Mouse (Mus musculus): ENCODE data around the gene Mcm2. TPM values are rescaled to one million over a fixed set of nuclear protein-coding genes. Genes with fewer than 3 reads are reported as not detected.
A peak's percentile ranks its signal among the peaks of the same experiment; 100 is the strongest.

Mcm2 gene
- polyA plus RNA-seq, 1 experiment: 42.3 TPM

DNA sequence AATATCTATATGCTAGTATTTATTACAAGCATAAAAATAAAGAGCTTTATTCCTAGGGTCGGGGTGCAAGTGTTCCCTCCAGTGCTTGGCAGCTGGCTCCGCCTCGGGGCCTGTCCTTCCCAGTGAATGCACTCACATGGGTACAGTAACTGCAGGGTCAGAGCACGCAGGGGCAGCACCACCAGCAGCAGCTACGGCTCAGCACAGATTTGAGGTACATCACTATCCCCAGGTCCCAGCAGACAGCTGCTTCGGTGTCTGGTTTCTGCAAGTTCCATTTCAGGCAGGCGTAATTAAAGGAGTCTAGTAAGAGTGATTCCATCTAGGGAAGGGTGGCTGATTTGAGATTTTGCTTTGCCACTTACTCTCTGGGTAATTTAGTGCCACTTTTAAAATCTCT, 40.2 kb downstream of the Mcm2 start:
- no peak overlapping the region for H3K4me3 ChIP-seq (ENCODE audit: insufficient read depth, low read length)
- TF ChIP-seq POLR2A (IDR thresholded peaks at IDR 0.05; ENCODE audit: low read depth, low read length) (no peak), CTCF (IDR thresholded peaks at IDR 0.05; ENCODE audit: borderline replicate concordance, insufficient read depth, low read length) (no peak)
- H3K4me1 ChIP-seq (ENCODE audit: control insufficient read depth, insufficient read depth, low read length): no peaks in the 10 kb centered on the region
- no peak overlapping the region for H3K27ac ChIP-seq (ENCODE audit: insufficient read depth, low read length)

DNA sequence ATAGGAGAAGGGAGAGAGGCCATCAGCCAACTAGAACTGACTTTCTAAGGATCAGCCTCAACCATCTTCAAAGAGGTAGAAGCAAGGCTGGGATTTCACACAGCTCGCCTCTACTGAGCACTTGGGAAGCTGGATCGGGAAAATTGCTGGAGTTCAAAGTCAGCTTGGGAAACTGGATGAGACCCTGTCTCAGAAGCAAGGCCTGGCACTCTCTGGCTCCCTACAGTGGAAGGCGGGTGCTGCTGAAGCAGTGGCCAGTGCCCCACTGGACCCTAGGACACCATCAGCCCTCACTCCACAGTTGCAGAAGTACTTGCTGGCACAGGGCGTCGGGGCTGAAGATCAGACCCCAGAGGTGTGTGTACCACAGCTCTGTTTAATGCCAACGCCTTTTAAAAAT, 40.8 kb downstream of the Mcm2 start:
- TF ChIP-seq POLR2A (IDR thresholded peaks at IDR 0.05; ENCODE audit: low read depth, low read length) (no peak), CTCF (IDR thresholded peaks at IDR 0.05; ENCODE audit: borderline replicate concordance, insufficient read depth, low read length) (no peak)
- Histone ChIP-seq H3K27ac (ENCODE audit: insufficient read depth, low read length) (no peak overlapping the region), H3K4me3 (ENCODE audit: insufficient read depth, low read length) (no peak overlapping the region), H3K4me1 (ENCODE audit: control insufficient read depth, insufficient read depth, low read length) (no peaks in the 10 kb centered on the region)

DNA sequence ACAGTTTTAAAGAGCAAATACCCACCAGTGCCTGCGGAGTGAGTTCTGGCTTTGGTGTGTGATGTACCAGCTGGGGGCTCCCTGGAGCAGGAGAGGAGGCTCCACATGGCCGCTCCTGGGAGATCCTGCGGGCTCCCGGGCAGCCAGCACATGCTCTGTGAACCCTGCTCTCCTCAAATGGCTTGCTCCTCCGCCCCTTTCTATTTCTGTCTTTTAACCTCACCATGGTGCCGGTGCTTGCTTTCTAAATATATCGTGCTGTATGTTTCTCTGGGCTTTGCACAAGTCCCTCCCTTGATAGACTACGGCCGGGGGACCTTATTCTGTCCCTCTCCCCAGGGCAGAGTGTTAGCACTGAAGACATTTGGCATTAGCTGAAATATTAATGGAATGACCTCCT, 41.3 kb downstream of the Mcm2 start:
- H3K4me3 ChIP-seq (ENCODE audit: insufficient read depth, low read length): no peak overlapping the region
- H3K4me1 ChIP-seq (ENCODE audit: control insufficient read depth, insufficient read depth, low read length): no peaks in the 10 kb centered on the region
- H3K27ac ChIP-seq (ENCODE audit: insufficient read depth, low read length): no peak overlapping the region
- TF ChIP-seq CTCF (IDR thresholded peaks at IDR 0.05; ENCODE audit: borderline replicate concordance, insufficient read depth, low read length): 0 out of 2 replicates have a peak, but pooled peaks have one; percentile 11
- TF ChIP-seq POLR2A (IDR thresholded peaks at IDR 0.05; ENCODE audit: low read depth, low read length): no peak

DNA sequence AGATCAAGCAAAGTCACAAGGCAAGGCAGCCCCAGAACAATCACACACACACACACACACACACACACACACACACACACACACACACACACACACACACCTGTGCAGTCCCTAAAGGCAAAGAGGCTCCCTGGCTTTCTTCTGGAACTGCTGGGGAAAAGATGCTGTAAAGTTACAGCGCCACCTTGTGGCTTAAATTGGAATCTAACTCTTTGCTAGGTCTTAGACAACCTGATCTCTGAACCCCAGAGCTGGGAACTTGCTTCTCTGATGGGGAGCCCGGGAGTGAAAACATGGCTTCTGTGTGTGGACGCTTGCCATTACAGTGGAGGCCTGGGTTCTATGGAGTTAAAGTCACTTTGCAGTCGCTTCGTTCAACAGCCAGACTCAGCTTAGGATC, 42.9 kb downstream of the Mcm2 start:
- no peak overlapping the region for H3K4me3 ChIP-seq (ENCODE audit: insufficient read depth, low read length)
- H3K4me1 ChIP-seq (ENCODE audit: control insufficient read depth, insufficient read depth, low read length): no peaks in the 10 kb centered on the region
- TF ChIP-seq POLR2A (IDR thresholded peaks at IDR 0.05; ENCODE audit: low read depth, low read length) (no peak), CTCF (IDR thresholded peaks at IDR 0.05; ENCODE audit: borderline replicate concordance, insufficient read depth, low read length) (no peak)

DNA sequence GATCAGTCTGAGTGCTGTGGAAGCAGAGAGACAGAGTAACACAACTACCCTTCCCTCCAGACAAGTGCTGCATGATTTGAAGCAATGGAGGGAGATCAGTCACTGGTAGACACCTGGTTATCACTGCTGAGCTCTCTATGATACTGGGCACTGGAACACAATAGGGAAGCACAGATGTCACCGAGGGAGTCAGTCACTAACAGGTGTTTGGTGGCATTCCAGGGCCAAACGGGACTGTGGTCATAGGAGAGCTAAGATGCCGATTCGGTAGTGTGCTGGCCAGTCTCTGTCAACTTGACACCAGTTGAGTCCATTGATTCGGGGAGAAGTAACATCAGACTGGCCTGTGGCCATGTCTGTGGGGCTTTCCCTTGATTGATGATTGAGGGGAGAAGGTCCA, 44.1 kb downstream of the Mcm2 start:
- TF ChIP-seq POLR2A (IDR thresholded peaks at IDR 0.05; ENCODE audit: low read depth, low read length) (no peak), CTCF (IDR thresholded peaks at IDR 0.05; ENCODE audit: borderline replicate concordance, insufficient read depth, low read length) (no peak)
- H3K27ac ChIP-seq (ENCODE audit: insufficient read depth, low read length): no peak overlapping the region
- no peaks in the 10 kb centered on the region for H3K4me1 ChIP-seq (ENCODE audit: control insufficient read depth, insufficient read depth, low read length)
- no peak overlapping the region for H3K4me3 ChIP-seq (ENCODE audit: insufficient read depth, low read length)

More for the DNA sequence above, 42.9 kb downstream of the Mcm2 start:
- no peak overlapping the region for H3K27ac ChIP-seq (ENCODE audit: insufficient read depth, low read length)

DNA sequence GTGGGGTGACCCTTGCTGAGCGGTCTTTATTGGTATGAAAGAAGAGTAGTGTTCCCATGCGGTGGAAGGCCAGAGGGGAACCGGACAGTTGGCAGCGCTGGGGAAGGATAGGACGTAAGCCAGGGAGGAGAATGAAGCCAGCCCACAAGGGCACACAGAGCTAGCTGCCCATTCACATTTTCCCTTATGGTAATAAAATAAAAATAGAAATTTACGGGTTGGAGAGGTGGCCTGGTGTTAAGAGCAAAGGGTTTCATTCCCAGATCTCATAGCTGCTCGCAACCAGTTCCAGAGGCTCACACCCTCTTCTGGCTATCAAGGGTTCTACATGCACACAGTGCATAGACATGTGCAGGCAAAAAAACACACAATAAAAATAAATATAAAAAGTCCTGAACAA, 48.5 kb downstream of the Mcm2 start:
- no peak overlapping the region for H3K27ac ChIP-seq (ENCODE audit: insufficient read depth, low read length)
- H3K4me3 ChIP-seq (ENCODE audit: insufficient read depth, low read length): no peak overlapping the region
- TF ChIP-seq POLR2A (IDR thresholded peaks at IDR 0.05; ENCODE audit: low read depth, low read length): no peak
- TF ChIP-seq CTCF (IDR thresholded peaks at IDR 0.05; ENCODE audit: borderline replicate concordance, insufficient read depth, low read length): no peak
- no peaks in the 10 kb centered on the region for H3K4me1 ChIP-seq (ENCODE audit: control insufficient read depth, insufficient read depth, low read length)

DNA sequence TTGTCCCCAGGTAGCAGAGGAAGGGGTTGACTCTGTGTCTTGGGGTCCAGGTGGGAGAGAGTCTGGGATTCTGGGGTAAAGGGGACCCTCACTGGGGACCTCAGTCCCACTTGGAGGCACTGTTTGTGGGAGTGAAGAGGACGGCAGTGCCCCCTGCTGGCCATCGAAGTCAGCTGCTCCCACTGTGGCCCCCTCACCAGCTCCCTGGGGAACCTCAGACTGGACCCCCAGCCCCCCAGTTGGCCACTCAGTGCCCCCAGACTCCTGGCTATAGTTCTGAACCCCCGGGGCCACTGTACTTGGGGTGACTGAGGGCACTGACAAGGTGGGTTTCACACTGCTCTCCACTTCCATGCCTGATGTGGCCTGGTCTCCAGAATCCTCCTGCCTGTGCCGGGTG, 49.3 kb downstream of the Mcm2 start:
- no peak overlapping the region for H3K4me3 ChIP-seq (ENCODE audit: insufficient read depth, low read length)
- H3K4me1 ChIP-seq (ENCODE audit: control insufficient read depth, insufficient read depth, low read length): no peaks in the 10 kb centered on the region
- no peak overlapping the region for H3K27ac ChIP-seq (ENCODE audit: insufficient read depth, low read length)
- TF ChIP-seq CTCF (IDR thresholded peaks at IDR 0.05; ENCODE audit: borderline replicate concordance, insufficient read depth, low read length): peak; percentile 52; the same call in 1 of the 2 replicates
- no peak for TF ChIP-seq POLR2A (IDR thresholded peaks at IDR 0.05; ENCODE audit: low read depth, low read length)

DNA sequence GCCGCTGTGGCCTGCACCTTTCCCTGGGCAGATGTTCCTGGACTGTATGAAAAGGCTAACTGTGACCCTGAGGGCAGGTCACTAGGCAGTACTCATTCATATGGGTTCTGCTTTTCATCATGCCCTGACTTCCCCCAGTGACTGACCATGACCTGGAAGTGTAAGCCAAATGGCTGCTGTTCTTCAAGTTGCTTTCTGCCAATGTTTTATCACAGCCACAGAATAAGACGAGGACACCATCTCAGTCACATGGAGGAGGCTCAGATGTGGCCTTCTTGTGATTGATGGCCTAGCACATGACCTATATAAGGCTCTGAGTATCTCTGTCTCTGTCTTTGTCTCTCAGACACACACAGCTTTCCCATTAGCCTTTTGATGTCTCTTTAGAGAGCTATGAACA, 51.0 kb downstream of the Mcm2 start:
- Histone ChIP-seq H3K4me3 (ENCODE audit: insufficient read depth, low read length) (no peak overlapping the region), H3K27ac (ENCODE audit: insufficient read depth, low read length) (no peak overlapping the region), H3K4me1 (ENCODE audit: control insufficient read depth, insufficient read depth, low read length) (no peaks in the 10 kb centered on the region)
- TF ChIP-seq POLR2A (IDR thresholded peaks at IDR 0.05; ENCODE audit: low read depth, low read length) (no peak), CTCF (IDR thresholded peaks at IDR 0.05; ENCODE audit: borderline replicate concordance, insufficient read depth, low read length) (no peak)

DNA sequence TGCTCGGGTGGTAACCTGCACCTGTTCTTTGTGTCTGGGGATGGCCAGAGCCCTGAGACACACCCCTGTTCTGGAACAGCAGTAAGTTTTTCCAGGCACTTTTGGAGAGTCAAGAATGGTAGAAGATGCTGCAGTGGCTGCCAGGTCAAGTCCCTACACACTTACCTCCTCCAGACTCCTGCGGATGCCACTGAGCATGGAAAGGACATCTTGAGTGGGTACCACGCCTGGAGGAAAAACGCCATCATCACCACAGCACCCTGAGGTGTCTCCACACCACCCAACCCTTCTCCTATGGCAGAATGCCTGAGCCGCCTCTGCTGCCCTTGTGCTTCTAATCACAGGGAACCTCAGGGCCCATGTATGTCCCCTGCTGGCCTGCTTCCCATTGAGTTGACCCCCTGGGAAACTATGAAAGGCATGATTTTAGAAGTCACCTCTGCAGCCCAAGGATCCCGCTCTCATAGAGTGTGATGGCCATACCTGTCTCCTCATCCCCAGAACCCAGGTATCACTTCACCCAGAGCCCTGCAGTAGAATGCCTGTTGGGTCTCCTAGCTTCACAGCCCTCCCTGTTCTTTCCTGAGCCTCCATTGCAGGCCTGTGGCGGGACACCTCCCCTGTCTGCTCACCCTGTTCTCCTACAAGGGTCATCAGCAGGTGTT, 53.5 kb downstream of the Mcm2 start:
- H3K27ac ChIP-seq (ENCODE audit: insufficient read depth, low read length): no peak overlapping the region
- TF ChIP-seq CTCF (IDR thresholded peaks at IDR 0.05; ENCODE audit: borderline replicate concordance, insufficient read depth, low read length): no peak
- no peak for TF ChIP-seq POLR2A (IDR thresholded peaks at IDR 0.05; ENCODE audit: low read depth, low read length)
- H3K4me1 ChIP-seq (ENCODE audit: control insufficient read depth, insufficient read depth, low read length): no peaks in the 10 kb centered on the region
- H3K4me3 ChIP-seq (ENCODE audit: insufficient read depth, low read length): no peak overlapping the region

DNA sequence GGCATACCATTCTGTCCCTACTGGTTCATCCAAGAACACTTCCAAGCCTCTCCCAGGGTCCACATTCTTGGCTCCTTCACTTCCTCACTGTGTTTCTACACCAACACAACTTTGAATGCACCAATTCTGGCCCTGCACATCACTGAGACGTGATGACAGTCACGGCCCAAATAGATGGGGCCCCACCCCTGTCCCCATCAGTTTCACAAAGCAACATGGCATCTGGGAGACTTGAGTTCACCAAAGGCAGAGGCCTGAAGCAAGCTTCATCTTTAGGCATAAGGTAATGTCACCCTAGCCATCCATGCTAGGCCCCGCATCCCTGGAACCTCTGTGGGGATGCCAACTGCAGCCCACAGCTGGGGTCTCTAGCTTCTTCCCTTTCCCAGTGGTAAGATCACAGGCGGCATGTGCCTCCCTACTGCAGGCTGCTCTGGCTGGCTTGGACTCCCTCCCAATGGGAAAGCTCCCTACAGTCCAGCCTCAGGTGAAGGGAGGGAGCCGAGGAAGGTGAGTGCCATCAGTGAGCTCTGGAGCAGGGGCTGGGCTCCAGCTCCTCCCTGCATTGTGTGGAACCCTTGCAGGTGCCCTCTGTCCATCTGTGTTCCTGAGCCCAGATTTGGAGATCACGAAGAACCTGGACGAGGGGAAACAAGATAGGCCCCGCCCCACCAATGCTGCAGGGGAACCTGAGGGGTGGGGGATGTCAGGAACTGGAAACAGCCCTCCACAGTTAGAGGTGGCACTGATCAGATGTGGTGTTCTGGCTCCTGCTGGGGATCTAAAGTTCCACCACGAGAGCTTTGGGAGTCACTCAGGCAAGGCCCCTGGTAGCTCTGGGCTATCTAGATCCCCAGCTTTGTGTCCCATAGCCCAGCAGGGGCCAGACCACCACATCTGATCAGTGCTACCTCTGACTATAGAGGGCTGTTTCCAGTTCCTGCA, 54.5 kb downstream of the Mcm2 start:
- Histone ChIP-seq H3K27ac (ENCODE audit: insufficient read depth, low read length) (no peak overlapping the region), H3K4me3 (ENCODE audit: insufficient read depth, low read length) (no peak overlapping the region), H3K4me1 (ENCODE audit: control insufficient read depth, insufficient read depth, low read length) (no peaks in the 10 kb centered on the region)
- TF ChIP-seq CTCF (IDR thresholded peaks at IDR 0.05; ENCODE audit: borderline replicate concordance, insufficient read depth, low read length) (no peak), POLR2A (IDR thresholded peaks at IDR 0.05; ENCODE audit: low read depth, low read length) (no peak)
